Mouse (Mus musculus): ENCODE data around the gene Lims1. TPM values are rescaled to one million over a fixed set of nuclear protein-coding genes. Genes with fewer than 3 reads are reported as not detected.

Gene Lims1
- total and polyA plus RNA-seq, 2 experiments: 2.7 to 19.7 TPM

- H3K27ac ChIP-seq (replicated peaks; ENCODE audit: insufficient read depth, low read depth, low read length): no peak overlapping the region
- WGBS: 74% methylated on average over 1 of the region's 1 CpGs
- TF ChIP-seq POLR2A (IDR thresholded peaks at IDR 0.05; ENCODE audit: extremely low read depth, insufficient read depth, low read length): no peak
- H3K4me1 ChIP-seq (ENCODE audit: control insufficient read depth, insufficient read depth, low read length): peaks cover 6% of the 10 kb centered on the region
- DNase-seq (ENCODE audit: extremely low read depth, low read depth, low spot score): no peak
- H3K79me2 ChIP-seq (ENCODE audit: control insufficient read depth, insufficient read depth, low read length): peaks cover 8% of the 10 kb centered on the region; the same call in 1 of the 2 replicates
- H3K36me3 ChIP-seq (ENCODE audit: control insufficient read depth, insufficient read depth, low read length): no peaks in the 10 kb centered on the region
- no peak overlapping the region for H3K9ac ChIP-seq (ENCODE audit: low read depth, low read length)
- no peak overlapping the region for H3K4me3 ChIP-seq (ENCODE audit: insufficient read depth, low read depth, low read length)
- no peaks in the 10 kb centered on the region for H3K27me3 ChIP-seq (ENCODE audit: control insufficient read depth, insufficient read depth, low read length)
Observed at GRCm38 (mm10) chr10:58338590-58338989, 15.3 kb downstream of the Lims1 start.

GRCm38 (mm10) chr10:58341685-58342084 lies 18.4 kb downstream of the Lims1 start:
- H3K4me1 ChIP-seq (ENCODE audit: control insufficient read depth, insufficient read depth, low read length): peaks cover 6% of the 10 kb centered on the region
- peaks cover 2% of the 10 kb centered on the region; the same call in 1 of the 2 replicates for H3K79me2 ChIP-seq (ENCODE audit: control insufficient read depth, insufficient read depth, low read length)
- WGBS: 61% methylated on average over 2 of the region's 2 CpGs
- no peak overlapping the region for H3K27ac ChIP-seq (replicated peaks; ENCODE audit: insufficient read depth, low read depth, low read length)
- peak; percentile 51 for DNase-seq (ENCODE audit: extremely low read depth, low read depth, low spot score)
- no peak overlapping the region for H3K9ac ChIP-seq (ENCODE audit: low read depth, low read length)
- H3K4me3 ChIP-seq (ENCODE audit: insufficient read depth, low read depth, low read length): no peak overlapping the region
- TF ChIP-seq CTCF (IDR thresholded peaks at IDR 0.05; ENCODE audit: low read depth, low read length): no peak
- TF ChIP-seq POLR2A (IDR thresholded peaks at IDR 0.05; ENCODE audit: extremely low read depth, insufficient read depth, low read length): no peak
- no peaks in the 10 kb centered on the region for H3K36me3 ChIP-seq (ENCODE audit: control insufficient read depth, insufficient read depth, low read length)
- H3K27me3 ChIP-seq (ENCODE audit: control insufficient read depth, insufficient read depth, low read length): no peaks in the 10 kb centered on the region

- DNase-seq (ENCODE audit: extremely low read depth, low read depth, low spot score): no peak
- H3K79me2 ChIP-seq (ENCODE audit: control insufficient read depth, insufficient read depth, low read length): no peaks in the 10 kb centered on the region; the same call in 1 of the 2 replicates
- no peak overlapping the region for H3K4me3 ChIP-seq (ENCODE audit: insufficient read depth, low read depth, low read length)
- H3K9ac ChIP-seq (ENCODE audit: low read depth, low read length): no peak overlapping the region
- H3K4me1 ChIP-seq (ENCODE audit: control insufficient read depth, insufficient read depth, low read length): peaks cover 6% of the 10 kb centered on the region
- TF ChIP-seq CTCF (IDR thresholded peaks at IDR 0.05; ENCODE audit: low read depth, low read length): no peak
- TF ChIP-seq POLR2A (IDR thresholded peaks at IDR 0.05; ENCODE audit: extremely low read depth, insufficient read depth, low read length): no peak
- no peaks in the 10 kb centered on the region for H3K27me3 ChIP-seq (ENCODE audit: control insufficient read depth, insufficient read depth, low read length)
- no peaks in the 10 kb centered on the region for H3K36me3 ChIP-seq (ENCODE audit: control insufficient read depth, insufficient read depth, low read length)
- H3K27ac ChIP-seq (replicated peaks; ENCODE audit: insufficient read depth, low read depth, low read length): peak overlapping the region; percentile 61; the same call in 1 of the 2 replicates
- 65% methylated on average over 2 of the region's 2 CpGs for WGBS
Observed at GRCm38 (mm10) chr10:58342199-58342598, 18.9 kb downstream of the Lims1 start.

GRCm38 (mm10) chr10:58343552-58343951 lies 20.3 kb downstream of the Lims1 start:
- TF ChIP-seq POLR2A (IDR thresholded peaks at IDR 0.05; ENCODE audit: extremely low read depth, insufficient read depth, low read length) (no peak), CTCF (IDR thresholded peaks at IDR 0.05; ENCODE audit: low read depth, low read length) (no peak)
- WGBS: 78% methylated on average over 3 of the region's 3 CpGs
- H3K27ac ChIP-seq (replicated peaks; ENCODE audit: insufficient read depth, low read depth, low read length): no peak overlapping the region
- no peak overlapping the region for H3K9ac ChIP-seq (ENCODE audit: low read depth, low read length)
- H3K79me2 ChIP-seq (ENCODE audit: control insufficient read depth, insufficient read depth, low read length): no peaks in the 10 kb centered on the region; the same call in 1 of the 2 replicates
- H3K36me3 ChIP-seq (ENCODE audit: control insufficient read depth, insufficient read depth, low read length): no peaks in the 10 kb centered on the region
- no peak overlapping the region for H3K4me3 ChIP-seq (ENCODE audit: insufficient read depth, low read depth, low read length)
- DNase-seq (ENCODE audit: extremely low read depth, low read depth, low spot score): no peak
- peaks cover 6% of the 10 kb centered on the region for H3K4me1 ChIP-seq (ENCODE audit: control insufficient read depth, insufficient read depth, low read length)
- H3K27me3 ChIP-seq (ENCODE audit: control insufficient read depth, insufficient read depth, low read length): no peaks in the 10 kb centered on the region

DNA sequence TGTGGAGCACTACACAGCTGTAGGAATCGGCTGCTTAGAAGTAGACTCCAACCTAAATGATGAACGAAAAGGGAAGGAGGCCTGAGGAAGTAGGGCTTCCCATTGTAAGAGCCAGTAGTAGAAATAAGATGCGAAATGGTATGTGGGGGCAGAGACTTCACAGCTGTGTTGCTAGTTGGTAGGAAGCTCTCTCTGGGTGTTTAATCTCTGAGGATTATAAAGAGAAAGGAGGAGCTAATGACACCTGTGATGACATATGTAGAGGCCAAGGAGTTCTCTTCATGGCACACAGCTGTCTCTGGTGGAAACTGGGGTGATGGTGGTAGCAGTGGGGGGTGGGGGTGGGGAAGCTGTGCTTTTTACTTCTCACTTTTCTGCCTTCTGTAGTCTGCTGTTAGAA lies 27.3 kb downstream of the Lims1 start:
- no peak for DNase-seq (ENCODE audit: extremely low read depth, low read depth, low spot score)
- Histone ChIP-seq H3K79me2 (ENCODE audit: control insufficient read depth, insufficient read depth, low read length) (no peaks in the 10 kb centered on the region; the same call in 1 of the 2 replicates), H3K4me3 (ENCODE audit: insufficient read depth, low read depth, low read length) (no peak overlapping the region), H3K4me1 (ENCODE audit: control insufficient read depth, insufficient read depth, low read length) (peaks cover 3% of the 10 kb centered on the region; the same call in 1 of the 2 replicates), H3K9ac (ENCODE audit: low read depth, low read length) (no peak overlapping the region), H3K27me3 (ENCODE audit: control insufficient read depth, insufficient read depth, low read length) (no peaks in the 10 kb centered on the region), H3K36me3 (ENCODE audit: control insufficient read depth, insufficient read depth, low read length) (no peaks in the 10 kb centered on the region), H3K27ac (replicated peaks; ENCODE audit: insufficient read depth, low read depth, low read length) (no peak overlapping the region)
- WGBS: 84% methylated on average over 3 of the region's 3 CpGs
- TF ChIP-seq CTCF (IDR thresholded peaks at IDR 0.05; ENCODE audit: low read depth, low read length) (no peak), POLR2A (IDR thresholded peaks at IDR 0.05; ENCODE audit: extremely low read depth, insufficient read depth, low read length) (no peak)

DNA sequence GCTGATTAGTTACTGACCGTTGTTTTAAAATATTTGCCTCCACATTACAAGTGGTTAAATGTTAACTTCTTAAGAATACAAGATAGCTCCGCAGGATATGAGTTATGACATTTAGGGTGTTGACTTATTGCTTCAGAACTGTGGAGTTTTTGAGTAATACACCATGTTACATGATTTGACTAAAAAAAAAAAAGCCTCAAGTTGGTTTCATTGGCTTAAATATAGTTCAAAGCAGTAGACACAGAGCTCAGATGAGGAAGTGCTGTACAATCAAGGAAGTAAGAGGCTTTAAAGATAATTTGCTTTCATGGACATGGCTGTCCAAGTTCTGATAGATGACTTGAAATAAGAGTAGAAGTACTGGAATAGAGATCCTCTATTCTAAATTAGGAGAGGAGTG lies 28.4 kb downstream of the Lims1 start:
- Histone ChIP-seq H3K79me2 (ENCODE audit: control insufficient read depth, insufficient read depth, low read length) (no peaks in the 10 kb centered on the region; the same call in 1 of the 2 replicates), H3K27me3 (ENCODE audit: control insufficient read depth, insufficient read depth, low read length) (no peaks in the 10 kb centered on the region), H3K27ac (replicated peaks; ENCODE audit: insufficient read depth, low read depth, low read length) (no peak overlapping the region), H3K4me1 (ENCODE audit: control insufficient read depth, insufficient read depth, low read length) (peaks cover 3% of the 10 kb centered on the region; the same call in 1 of the 2 replicates), H3K9ac (ENCODE audit: low read depth, low read length) (no peak overlapping the region), H3K36me3 (ENCODE audit: control insufficient read depth, insufficient read depth, low read length) (no peaks in the 10 kb centered on the region), H3K4me3 (ENCODE audit: insufficient read depth, low read depth, low read length) (no peak overlapping the region)
- TF ChIP-seq CTCF (IDR thresholded peaks at IDR 0.05; ENCODE audit: low read depth, low read length) (no peak), POLR2A (IDR thresholded peaks at IDR 0.05; ENCODE audit: extremely low read depth, insufficient read depth, low read length) (no peak)
- WGBS: 9% methylated on average over 2 of the region's 2 CpGs
- DNase-seq (ENCODE audit: extremely low read depth, low read depth, low spot score): peak; percentile 39

Measured in liver, adult 2 months (tissue).